ENCODE assay signal across 8 mouse cellular contexts in the genomic region with DNA sequence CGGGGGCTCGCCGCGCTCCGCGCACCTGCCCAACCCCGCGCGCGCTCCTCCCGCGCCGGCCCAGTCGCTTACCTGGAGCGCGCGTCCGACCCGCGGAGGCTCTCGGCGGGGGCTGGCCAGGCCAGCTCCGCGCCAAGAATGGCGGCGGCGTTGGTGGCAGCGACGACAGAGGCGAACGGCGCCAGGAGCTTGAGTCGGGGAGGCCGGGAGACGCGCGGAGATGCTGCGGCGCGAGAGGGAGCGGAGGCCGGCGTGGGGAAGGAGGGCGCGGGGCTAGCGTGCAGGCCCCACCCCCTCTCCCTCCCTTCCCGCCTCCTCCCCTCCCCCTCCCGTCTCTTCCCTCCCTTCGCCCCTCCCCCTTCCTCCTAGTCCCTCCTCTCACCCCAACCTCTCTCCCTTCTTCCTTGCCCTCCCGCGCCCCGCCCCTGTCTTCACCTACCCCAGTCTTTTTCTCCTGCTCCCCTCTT. TPM values are rescaled to one million over a fixed set of nuclear protein-coding genes. Genes with fewer than 3 reads are reported as not detected.
DNase-seq lines count a peak whose midpoint lies in the region; ATAC-seq and TF ChIP-seq lines count a peak whose summit lies in the region.

A gene (minus strand): TSS at position 323 of the 467 bp plus-strand sequence.

- H3K9me3 ChIP-seq in embryonic facial prominence, embryonic 13.5 days = no peaks in the 10 kb centered on the region
- H3K9me3 ChIP-seq in heart, embryonic 14.5 days (ENCODE audit: control insufficient read depth, low read length) = no peaks in the 10 kb centered on the region
- H3K9me3 ChIP-seq in kidney, postnatal 0 days (replicated peaks; ENCODE audit: low read length) = no peaks in the 10 kb centered on the region
- H3K9me3 ChIP-seq in liver, embryonic 13.5 days (replicated peaks) = no peaks in the 10 kb centered on the region
- no peaks in the 10 kb centered on the region for H3K9me3 ChIP-seq in stomach, embryonic 14.5 days (ENCODE audit: control insufficient read depth, low read depth, low read length)

- peak; percentile 88 for DNase-seq in CD4-positive, CD25-positive, alpha-beta regulatory T cell, adult 2 months (ENCODE audit: low read depth, low spot score)
- peak in 1 of 2 experiments; percentile 15 for DNase-seq in adrenal gland, postnatal 4 days (ENCODE audit: low spot score in 2 of 2)
- DNase-seq in kidney, postnatal 0 days (ENCODE audit: low spot score) = peak; percentile 80
- peak; percentile 57 for DNase-seq in liver, embryonic 13.5 days
- DNase-seq in naive thymus-derived CD4-positive, alpha-beta T cell, adult 2 months (ENCODE audit: low read depth) = peak; percentile 79

- peaks cover 41% of the 10 kb centered on the region for H3K4me1 ChIP-seq in embryonic facial prominence, embryonic 13.5 days
- peaks cover 17 to 27% of the 10 kb centered on the region in 2 experiments for H3K4me1 ChIP-seq in heart, embryonic 14.5 days (ENCODE audit: control insufficient read depth in 2 of 2, insufficient read depth in 2 of 2, low read length in 2 of 2)
- peaks cover 10% of the 10 kb centered on the region; the same call in 1 of the 2 replicates for H3K4me1 ChIP-seq in kidney, postnatal 0 days (replicated peaks; ENCODE audit: insufficient read depth, low read length)
- H3K4me1 ChIP-seq in liver, embryonic 13.5 days (replicated peaks) = peaks cover 51% of the 10 kb centered on the region
- H3K4me1 ChIP-seq in stomach, embryonic 14.5 days (ENCODE audit: control insufficient read depth, insufficient read depth, low read length) = 0 out of 2 replicates have a peak, but pooled peaks cover 3% of the 10 kb centered on the region

- 0% methylated on average over 39 of the region's 52 CpGs for WGBS in embryonic facial prominence, embryonic 13.5 days
- WGBS in heart, embryonic 14.5 days = 1% methylated on average over 50 of the region's 52 CpGs
- 8% methylated on average over 5 of the region's 52 CpGs for WGBS in kidney, postnatal 0 days
- under 1% methylated on average over 45 of the region's 52 CpGs for WGBS in liver, embryonic 13.5 days (ENCODE audit: insufficient replicate concordance)
- WGBS in stomach, embryonic 14.5 days = 0% methylated on average over 31 of the region's 52 CpGs

- no peak for TF ChIP-seq CTCF in kidney, postnatal 0 days (IDR thresholded peaks at IDR 0.05; ENCODE audit: low read depth)

- H3K4me2 ChIP-seq in embryonic facial prominence, embryonic 13.5 days = peak within 1 kb of the TSS; percentile 95
- peak within 1 kb of the TSS; percentile 86 for H3K4me2 ChIP-seq in heart, embryonic 14.5 days (ENCODE audit: low read length)
- peak within 1 kb of the TSS; percentile 94 for H3K4me2 ChIP-seq in kidney, postnatal 0 days (ENCODE audit: low read length)
- H3K4me2 ChIP-seq in liver, embryonic 13.5 days = peak within 1 kb of the TSS; percentile 97
- peak within 1 kb of the TSS; percentile 92 for H3K4me2 ChIP-seq in stomach, embryonic 14.5 days (replicated peaks; ENCODE audit: low read depth, low read length)

- H3K27ac ChIP-seq in embryonic facial prominence, embryonic 13.5 days = 0 out of 2 replicates have a peak within 1 kb of the TSS, but pooled peaks have one; percentile 33
- H3K27ac ChIP-seq in heart, embryonic 14.5 days (replicated peaks in 1 of 2; ENCODE audit: control insufficient read depth in 1 of 2, insufficient read depth in 1 of 2, low read depth in 2 of 2, low read length in 2 of 2) = peak within 1 kb of the TSS; percentile 14 to 45; a peak in 3 of 4 replicates
- peak within 1 kb of the TSS; percentile 73 for H3K27ac ChIP-seq in kidney, postnatal 0 days
- H3K27ac ChIP-seq in liver, embryonic 13.5 days = peak within 1 kb of the TSS; percentile 13; the same call in 1 of the 2 replicates
- H3K27ac ChIP-seq in stomach, embryonic 14.5 days (ENCODE audit: low read length) = no peak within 1 kb of the TSS; the same call in 1 of the 2 replicates

- peak; percentile 15; the same call in 1 of the 2 replicates for ATAC-seq in embryonic facial prominence, embryonic 13.5 days (ENCODE audit: insufficient number of reproducible peaks, insufficient read depth, low FRiP score, low TSS enrichment, low read depth)
- ATAC-seq in heart, embryonic 14.5 days (ENCODE audit: insufficient number of reproducible peaks, insufficient read depth, low FRiP score, low read depth) = peak; percentile 22; the same call in 1 of the 2 replicates
- peak; percentile 51 for ATAC-seq in kidney, postnatal 0 days (replicated peaks; ENCODE audit: low FRiP score, low read depth)
- ATAC-seq in liver, embryonic 13.5 days (ENCODE audit: low read depth) = peak; percentile 73
- peak; percentile 61 for ATAC-seq in stomach, embryonic 14.5 days (ENCODE audit: insufficient number of reproducible peaks, insufficient read depth, low FRiP score, low read depth)

- H3K4me3 ChIP-seq in embryonic facial prominence, embryonic 13.5 days = peak within 1 kb of the TSS; percentile 88
- peak within 1 kb of the TSS; percentile 93 to 97 for H3K4me3 ChIP-seq in heart, embryonic 14.5 days (ENCODE audit: control insufficient read depth in 1 of 2, insufficient read depth in 1 of 2, low read depth in 1 of 2, low read length in 2 of 2)
- peak within 1 kb of the TSS; percentile 87 for H3K4me3 ChIP-seq in kidney, postnatal 0 days (replicated peaks; ENCODE audit: low read depth, low read length)
- H3K4me3 ChIP-seq in liver, embryonic 13.5 days (replicated peaks) = peak within 1 kb of the TSS; percentile 83
- peak within 1 kb of the TSS; percentile 77 for H3K4me3 ChIP-seq in stomach, embryonic 14.5 days (ENCODE audit: low read depth, low read length)

- peaks cover 15% of the 10 kb centered on the region for H3K27me3 ChIP-seq in embryonic facial prominence, embryonic 13.5 days
- no peaks in the 10 kb centered on the region; the same call in 1 of the 2 replicates for H3K27me3 ChIP-seq in heart, embryonic 14.5 days (ENCODE audit: control insufficient read depth, insufficient read depth, low read length)
- no peaks in the 10 kb centered on the region for H3K27me3 ChIP-seq in kidney, postnatal 0 days (ENCODE audit: insufficient read depth, low read length)
- peaks cover 10% of the 10 kb centered on the region; the same call in 1 of the 2 replicates for H3K27me3 ChIP-seq in liver, embryonic 13.5 days
- H3K27me3 ChIP-seq in stomach, embryonic 14.5 days (ENCODE audit: control insufficient read depth, insufficient read depth, low read length) = peaks cover 5% of the 10 kb centered on the region; the same call in 1 of the 2 replicates

- peak within 1 kb of the TSS; percentile 82 for H3K9ac ChIP-seq in embryonic facial prominence, embryonic 13.5 days
- H3K9ac ChIP-seq in heart, embryonic 14.5 days (ENCODE audit: low read length) = peak within 1 kb of the TSS; percentile 88
- peak within 1 kb of the TSS; percentile 82 for H3K9ac ChIP-seq in kidney, postnatal 0 days (ENCODE audit: low read depth, low read length)
- peak within 1 kb of the TSS; percentile 84 for H3K9ac ChIP-seq in liver, embryonic 13.5 days
- peak within 1 kb of the TSS; percentile 54 for H3K9ac ChIP-seq in stomach, embryonic 14.5 days (replicated peaks; ENCODE audit: low read depth, low read length)

- H3K36me3 ChIP-seq in embryonic facial prominence, embryonic 13.5 days = no peaks in the 10 kb centered on the region
- no peaks in the 10 kb centered on the region for H3K36me3 ChIP-seq in heart, embryonic 14.5 days (ENCODE audit: control insufficient read depth, insufficient read depth, low read length)
- H3K36me3 ChIP-seq in kidney, postnatal 0 days (ENCODE audit: insufficient read depth, low read length) = no peaks in the 10 kb centered on the region
- no peaks in the 10 kb centered on the region for H3K36me3 ChIP-seq in liver, embryonic 13.5 days
- no peaks in the 10 kb centered on the region for H3K36me3 ChIP-seq in stomach, embryonic 14.5 days (ENCODE audit: control insufficient read depth, insufficient read depth, low read length)

RNA-seq across cellular contexts. Expression of the gene that starts here (rescaled TPM):
- total RNA-seq in adrenal gland, postnatal 4 days (2021) = 10 to 100 TPM; 22.0 to 30.9 TPM
- polyA plus RNA-seq in embryonic facial prominence, embryonic 13.5 days (2015; fragmentation: Nextera tagmentation; extraction: Ambion mirVana) = 7.3 and 9.3 TPM in 2 replicates
- 17.4 and 21.1 TPM in 2 replicates for polyA plus RNA-seq in heart, embryonic 14.5 days (2014; fragmentation: Nextera tagmentation; extraction: Ambion mirVana)
- 23.8 and 24.6 TPM in 2 replicates for polyA plus RNA-seq in kidney, postnatal 0 days (2015; fragmentation: Nextera tagmentation; extraction: Ambion mirVana)
- polyA plus RNA-seq in liver, embryonic 13.5 days (2015; fragmentation: Nextera tagmentation; extraction: Ambion mirVana) = 6.0 and 7.6 TPM in 2 replicates
- 9.0 and 10.2 TPM in 2 replicates for polyA plus RNA-seq in stomach, embryonic 14.5 days (2014; fragmentation: Nextera tagmentation; extraction: Ambion mirVana)

Comparison
In these comparisons a context has a peak if more than half of its experiments do, and no peak if none do; other contexts are left out.
1. ATAC-seq: peak in every context shown above with its lines; median percentile 73 in liver, embryonic 13.5 days; 61 in stomach, embryonic 14.5 days; 51 in kidney, postnatal 0 days; 22 in heart, embryonic 14.5 days; 15 in embryonic facial prominence, embryonic 13.5 days.